Mouse (Mus musculus) embryo, embryonic 9.5 days (tissue): Measurements from ENCODE around the gene Irgq.
A peak's percentile ranks its signal among the peaks of the same experiment; 100 is the strongest.
"Not testable (repeated sequence)": the region's sequence is repeated elsewhere in the genome, so short reads cannot be mapped to it uniquely, and the experiment has no call there.

Experiments
- DNase-seq: peaks from one replicate; pipeline ENCODE4 v3.0.0-alpha.2; 2017; ENCODE audit errors: extremely low spot score

Irgq gene

GRCm38 (mm10) chr7:24530062-24530931 lies at the start of gene Irgq:
TSS of gene Irgq (plus strand) at chr7:24530689.
- peak; percentile 95 for DNase-seq

GRCm38 (mm10) chr7:24480986-24481473 lies 49.5 kb upstream of the Irgq start:
- DNase-seq = no peak

- DNase-seq = peak; percentile 93
These were observed 48.8 kb upstream of the Irgq start, which contains the start of gene Cadm4 for GRCm38 (mm10) chr7:24481474-24482207. TSS of gene Cadm4 (plus strand) at chr7:24482023.

GRCm38 (mm10) chr7:24482208-24483020 lies 48.1 kb upstream of the Irgq start:
- DNase-seq = no peak

DNA sequence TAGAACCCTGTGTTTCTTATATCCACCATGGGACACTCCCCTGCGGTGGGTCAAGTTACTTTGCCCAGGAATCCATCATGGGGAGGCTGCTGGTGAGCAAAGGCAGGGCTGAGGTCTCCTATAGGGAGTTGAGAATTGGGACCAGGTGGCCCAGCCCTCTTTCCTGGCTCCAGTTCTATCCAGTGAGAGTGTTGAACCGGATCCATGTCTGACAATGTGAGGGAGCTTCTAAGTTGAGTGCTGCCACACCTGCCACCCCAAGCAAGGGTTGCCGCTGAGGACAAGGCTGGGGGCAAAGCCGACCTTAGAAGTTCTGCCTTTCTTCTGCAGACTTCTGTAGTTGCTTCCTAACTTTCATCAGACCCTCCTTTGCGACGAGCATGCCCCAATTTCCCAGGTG lies 47.2 kb upstream of the Irgq start:
- DNase-seq = not testable (repeated sequence)

GRCm38 (mm10) chr7:24485481-24485880 lies 45.0 kb upstream of the Irgq start:
- no peak for DNase-seq

- no peak for DNase-seq
These were observed 43.8 kb upstream of the Irgq start for GRCm38 (mm10) chr7:24486654-24487130.

DNA sequence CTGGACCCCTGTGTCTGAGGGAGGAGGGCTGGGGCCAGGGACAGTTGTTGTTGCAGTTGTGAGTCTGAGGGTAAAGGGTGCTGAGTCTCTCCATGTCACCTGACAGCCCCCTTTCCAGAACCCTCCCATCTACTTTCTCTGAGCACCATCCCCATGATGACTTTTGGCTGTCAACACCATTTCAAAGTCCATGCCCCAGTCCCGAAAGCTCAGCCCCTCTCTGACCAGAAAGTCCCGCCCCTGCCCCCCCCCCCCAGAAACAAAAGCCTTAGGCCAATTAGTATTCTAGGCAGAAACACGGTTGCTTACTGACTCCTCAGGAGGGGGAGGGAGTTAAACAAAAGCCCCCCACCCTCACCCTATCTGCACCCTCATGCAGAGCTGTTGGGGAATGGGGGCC lies 43.1 kb upstream of the Irgq start:
- DNase-seq = no peak

DNA sequence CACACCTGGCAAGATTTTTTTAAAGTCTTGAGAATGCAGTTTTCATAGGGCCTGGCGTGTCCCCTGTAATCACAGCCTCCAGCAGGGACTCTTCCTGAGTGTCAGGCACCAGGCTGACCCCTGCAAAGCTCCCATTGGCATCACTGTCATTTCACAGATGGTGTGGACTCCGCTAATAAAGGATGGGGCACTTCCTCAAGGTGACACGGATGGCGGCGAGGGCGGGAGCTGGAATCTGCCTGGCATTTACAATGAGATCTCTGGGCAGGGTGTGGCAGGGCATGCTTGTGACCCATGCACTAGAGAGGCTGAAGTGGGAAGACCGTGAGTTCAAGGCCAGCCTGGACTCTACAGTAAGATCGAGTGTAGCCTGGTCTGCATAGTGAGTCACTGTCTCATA lies 42.2 kb upstream of the Irgq start:
- DNase-seq = no peak

GRCm38 (mm10) chr7:24499856-24500577 lies 30.5 kb upstream of the Irgq start:
- DNase-seq = peak; percentile 53

GRCm38 (mm10) chr7:24500929-24501328 lies 29.6 kb upstream of the Irgq start:
- no peak for DNase-seq

DNA sequence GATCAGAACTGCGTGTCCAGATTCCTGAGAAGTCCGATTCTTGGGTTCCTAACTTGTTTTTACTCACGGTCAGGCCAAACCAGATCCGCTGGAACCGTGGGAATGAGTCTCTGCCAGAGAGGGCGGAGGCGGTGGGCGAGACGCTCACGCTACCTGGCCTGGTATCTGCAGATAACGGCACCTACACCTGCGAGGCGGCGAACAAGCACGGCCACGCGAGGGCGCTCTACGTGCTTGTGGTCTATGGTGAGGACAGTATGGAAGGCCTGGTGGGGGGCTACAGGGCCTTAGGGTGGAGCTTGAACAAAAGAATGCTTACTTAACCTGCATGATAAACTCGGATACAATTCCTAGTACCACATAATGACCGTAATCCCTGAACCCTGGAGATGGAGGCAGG lies 29.0 kb upstream of the Irgq start:
- no peak for DNase-seq

DNA sequence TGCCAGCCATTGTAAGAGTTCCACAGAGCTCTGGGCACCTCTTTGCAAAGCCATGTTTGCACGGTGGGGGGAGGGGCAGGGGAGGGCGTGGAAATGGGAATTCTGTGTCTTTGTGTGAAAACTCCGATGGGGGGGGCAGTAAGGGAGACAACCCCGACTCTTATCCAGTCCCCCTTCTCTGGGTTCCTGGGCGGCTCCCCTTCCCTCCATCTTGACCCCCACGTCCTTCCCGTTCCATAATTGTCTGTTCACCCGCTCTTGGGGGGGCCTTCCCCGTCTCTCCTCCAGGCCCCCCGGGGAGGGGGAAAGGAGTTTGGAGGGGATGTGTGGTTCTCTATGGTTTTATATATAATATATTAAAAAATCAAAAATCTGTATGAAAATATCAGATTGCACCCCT lies 26.5 kb upstream of the Irgq start:
- no peak for DNase-seq

GRCm38 (mm10) chr7:24504868-24505267 lies 25.6 kb upstream of the Irgq start:
- no peak for DNase-seq

DNA sequence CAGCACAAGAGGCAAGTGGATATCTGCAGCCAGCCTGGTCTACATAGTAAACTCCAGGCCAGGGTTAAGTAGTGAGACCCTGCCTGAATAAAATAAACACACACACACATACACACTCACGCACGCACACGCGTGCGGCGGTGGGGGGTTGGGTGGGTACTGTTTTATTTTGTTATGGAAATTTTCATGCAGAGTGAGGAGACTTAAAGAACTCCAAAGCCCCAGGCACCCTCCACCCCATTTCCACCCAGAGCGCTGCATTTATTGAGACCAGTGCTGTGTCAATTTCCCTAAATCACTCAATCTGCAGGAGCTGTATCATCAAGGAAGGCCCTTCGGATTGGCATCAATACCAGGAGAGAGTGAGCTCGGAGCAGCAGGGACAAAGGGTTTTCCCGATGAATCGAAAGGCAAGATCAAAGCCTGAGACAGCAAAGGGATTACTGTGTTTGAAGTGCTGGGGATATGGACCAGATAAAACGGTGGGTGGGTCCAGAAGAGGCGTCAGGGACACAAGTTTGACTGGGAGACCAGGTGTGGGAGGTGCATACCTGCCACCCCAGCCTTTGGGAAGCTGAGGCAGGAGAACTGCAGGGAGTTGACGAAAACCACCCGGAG lies 24.9 kb upstream of the Irgq start:
- DNase-seq = no peak

DNA sequence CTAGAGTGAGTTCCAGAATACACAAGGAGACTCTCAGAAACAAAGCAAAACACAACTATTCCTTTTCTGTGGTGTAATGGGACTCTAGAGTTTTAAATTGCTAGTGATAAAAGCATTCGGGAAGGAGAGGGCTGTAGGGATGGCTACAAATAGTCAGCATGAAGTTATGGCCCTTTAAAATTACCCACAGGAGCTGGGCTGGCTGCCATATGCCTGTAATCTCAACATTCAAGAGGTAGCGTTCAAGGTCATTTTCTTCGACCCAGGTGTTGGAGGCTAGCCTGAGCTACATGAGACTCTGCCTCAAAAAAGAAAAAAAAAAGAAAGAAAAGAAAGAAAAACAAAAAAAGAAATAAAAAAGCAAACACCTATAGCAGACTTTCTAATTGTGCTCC lies 24.4 kb upstream of the Irgq start:
- DNase-seq = no peak

- no peak for DNase-seq
These were observed 24.0 kb upstream of the Irgq start for GRCm38 (mm10) chr7:24506476-24506837.

DNA sequence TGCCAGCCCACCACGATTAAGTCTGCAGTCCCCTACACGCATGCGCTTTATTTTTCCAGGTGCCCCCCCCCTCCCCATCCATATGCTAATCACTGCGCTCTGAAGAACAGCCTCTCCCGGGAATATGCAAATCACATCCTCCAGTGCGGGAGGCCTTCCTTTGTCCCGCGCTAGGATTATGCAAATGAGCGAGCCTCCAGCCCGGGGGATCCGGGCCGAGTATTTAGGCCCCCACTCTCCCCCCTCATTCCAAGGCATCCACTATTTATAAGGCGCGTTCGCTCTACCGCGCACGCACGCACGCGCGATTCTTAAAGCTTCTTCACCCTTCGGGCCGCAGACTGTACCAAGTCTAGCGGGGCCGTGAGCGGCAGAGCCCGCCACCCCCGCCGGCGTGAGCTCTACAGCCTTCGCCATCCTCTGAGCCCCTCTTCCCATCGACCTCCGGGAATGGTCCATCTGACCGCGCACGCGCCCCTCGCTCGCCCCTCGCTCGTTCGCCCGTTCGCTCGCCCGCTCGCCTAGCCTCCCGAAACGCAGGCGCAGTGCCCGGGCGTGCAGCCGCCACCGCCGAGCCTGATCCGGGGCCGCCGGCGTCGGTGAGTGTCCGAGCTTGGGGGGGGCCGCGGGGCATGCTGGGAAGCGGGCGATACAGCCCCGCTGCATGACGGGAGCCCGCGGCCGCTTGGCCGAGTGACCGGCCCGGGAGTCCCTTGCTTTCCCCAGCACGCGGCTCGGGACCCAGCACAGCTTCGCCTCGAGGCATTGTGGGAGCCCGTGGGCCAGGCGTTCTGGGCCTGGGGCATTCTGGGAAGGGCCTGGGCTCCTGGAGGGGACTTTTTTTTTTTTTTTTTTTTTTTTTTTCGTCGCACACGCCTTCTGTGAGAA lies 23.4 kb upstream of the Irgq start, which contains the start of gene Zfp428:
Gene Zfp428, plus strand, starts transcription at position 169 of the 888 bp plus-strand sequence.
- peak; percentile 91 for DNase-seq

DNA sequence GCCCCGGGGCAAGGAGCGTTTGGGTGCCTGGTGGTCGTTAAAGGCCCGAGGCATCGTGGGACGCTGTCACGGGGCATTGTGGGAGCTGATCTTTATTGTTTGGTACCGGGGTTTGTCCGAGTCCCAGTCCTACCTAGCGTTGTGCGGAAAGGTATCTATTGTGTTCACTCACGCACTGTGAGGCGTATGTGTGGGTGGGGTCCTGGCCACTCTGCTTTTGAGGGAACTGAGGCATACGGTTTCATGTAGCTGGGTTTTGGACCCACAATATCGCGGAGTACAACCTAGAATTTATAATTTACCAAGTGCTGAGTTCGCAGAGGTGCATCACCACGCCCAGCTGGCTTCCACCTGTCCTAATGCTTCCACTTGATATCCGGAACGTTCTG lies 22.8 kb upstream of the Irgq start:
- no peak for DNase-seq

DNA sequence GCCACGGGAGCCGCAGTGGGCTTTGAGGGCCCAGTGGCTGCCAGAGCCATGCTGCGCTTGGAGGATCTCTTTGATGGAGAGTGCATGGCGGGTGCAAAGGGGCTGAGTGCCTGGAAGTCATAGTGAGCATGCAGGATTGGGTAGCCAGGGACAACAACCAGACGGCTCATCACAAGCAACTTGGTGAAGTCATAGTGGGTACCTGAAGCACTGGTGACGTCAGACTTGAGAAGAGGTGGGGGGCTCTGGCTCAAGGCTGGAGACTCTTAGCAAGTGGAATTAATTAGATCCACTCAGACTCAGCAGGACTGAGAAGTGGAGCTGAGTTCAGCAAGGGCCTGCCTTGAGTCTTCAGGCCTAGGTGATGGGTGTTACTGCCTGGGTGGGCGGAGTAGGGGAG lies 18.1 kb upstream of the Irgq start, which contains the start of gene AC161166.1:
Gene AC161166.1, minus strand, starts transcription at position 101 of the 400 bp plus-strand sequence.
- no peak for DNase-seq
